Mouse (Mus musculus) CH12.LX (cell line): ENCODE data around the gene Rpp25l.
A peak's percentile ranks its signal among the peaks of the same experiment; 100 is the strongest.

Source experiments
- CTCF ChIP-seq, 2 experiments: IDR thresholded peaks in 1 of 2; conservative IDR thresholded peaks in 1 of 2; 2 replicates each; pipeline ENCODE4 v1.5.1; 2011 to 2012; ENCODE audit warnings: low read depth in 2 of 2, low read length in 2 of 2, improper control_type of control experiment in 1 of 2, inconsistent platforms in 1 of 2, mild to moderate bottlenecking in 1 of 2, moderate library complexity in 1 of 2
- E2F4 ChIP-seq: IDR thresholded peaks from 2 replicates; pipeline ENCODE4 v1.6.1; 2011; ENCODE audit warnings: low read depth, low read length, improper control_type of control experiment; ENCODE audit not compliant: insufficient replicate concordance
- EP300 ChIP-seq: IDR thresholded peaks from 2 replicates; pipeline ENCODE4 v1.6.1; 2011; ENCODE audit warnings: low read length, improper control_type of control experiment
- HCFC1 ChIP-seq: IDR thresholded peaks from 2 replicates; pipeline ENCODE4 v1.6.1; 2012; ENCODE audit warnings: low read depth, mild to moderate bottlenecking, inconsistent platforms, low read length, improper control_type of control experiment
- JUND ChIP-seq: conservative IDR thresholded peaks from 2 replicates; pipeline ENCODE4 v1.6.1; 2011; ENCODE audit warnings: low read depth, low read length, improper control_type of control experiment
- MAFK ChIP-seq: IDR thresholded peaks from 2 replicates; pipeline ENCODE4 v1.6.1; 2011; ENCODE audit warnings: low read length, improper control_type of control experiment; ENCODE audit not compliant: insufficient replicate concordance
- MAZ ChIP-seq: IDR thresholded peaks from 2 replicates; pipeline ENCODE4 v1.6.1; 2012; ENCODE audit warnings: low read depth, mild to moderate bottlenecking, inconsistent platforms, low read length, improper control_type of control experiment, moderate library complexity
- MXI1 ChIP-seq: IDR thresholded peaks from 2 replicates; pipeline ENCODE4 v1.6.1; 2011; ENCODE audit warnings: mild to moderate bottlenecking, low read depth, low read length, improper control_type of control experiment
- NRF1 ChIP-seq: IDR thresholded peaks from 2 replicates; pipeline ENCODE4 v1.6.1; 2014; ENCODE audit warnings: low read depth, mild to moderate bottlenecking, inconsistent platforms, low read length, improper control_type of control experiment, moderate library complexity
- SIN3A ChIP-seq: IDR thresholded peaks from 2 replicates; pipeline ENCODE4 v1.6.1; 2012; ENCODE audit warnings: low read length, improper control_type of control experiment, inconsistent platforms
- TBP ChIP-seq: conservative IDR thresholded peaks from 2 replicates; pipeline ENCODE4 v1.6.1; 2011; ENCODE audit warnings: low read depth, low read length, improper control_type of control experiment
- TCF12 ChIP-seq: IDR thresholded peaks from 2 replicates; pipeline ENCODE4 v1.6.1; 2014; ENCODE audit warnings: low read depth, mild to moderate bottlenecking, inconsistent platforms, low read length, improper control_type of control experiment
- UBTF ChIP-seq: IDR thresholded peaks from 2 replicates; pipeline ENCODE4 v1.6.1; 2012; ENCODE audit warnings: low read depth, mild to moderate bottlenecking, inconsistent platforms, low read length, improper control_type of control experiment, moderate library complexity

DNA sequence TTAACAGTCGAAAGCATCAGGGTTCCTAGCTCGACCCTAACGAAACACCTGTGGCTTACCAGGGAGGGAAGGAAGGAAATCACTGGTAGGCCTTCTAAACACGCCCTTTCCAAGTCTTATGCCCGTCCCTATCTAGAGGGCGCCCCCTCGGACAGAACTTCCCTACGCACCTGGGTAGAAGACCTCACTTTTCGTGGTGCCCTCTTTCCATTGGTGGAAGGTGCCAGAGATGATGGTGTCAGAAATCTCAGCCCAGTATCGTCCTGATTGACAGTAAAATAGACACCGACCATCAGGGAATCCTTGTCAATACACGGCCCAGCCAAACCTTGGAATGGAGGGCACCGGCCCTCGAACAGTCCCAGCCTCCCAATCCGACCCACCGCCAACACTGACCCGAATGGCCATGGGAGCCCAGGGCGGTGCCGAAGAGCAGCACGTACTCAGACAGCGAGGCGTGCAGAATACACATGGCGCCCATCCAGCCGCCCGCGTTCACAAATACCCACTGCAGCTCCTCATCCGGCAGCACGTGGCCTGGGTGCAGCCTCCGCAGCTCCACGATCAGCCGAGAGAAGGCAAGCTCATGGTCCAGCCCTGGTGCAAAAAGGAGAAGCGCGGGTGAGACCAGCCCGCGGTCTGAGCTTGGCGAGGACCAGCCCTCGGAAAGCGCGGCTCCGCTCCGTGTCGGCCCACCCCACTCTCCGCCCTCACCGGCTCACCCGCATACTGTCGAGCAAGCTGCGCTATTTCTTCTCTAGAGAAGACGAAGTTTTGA lies 27.2 kb upstream of the Rpp25l start:
- TF ChIP-seq MAZ = no peak
- TF ChIP-seq CTCF (conservative IDR thresholded peaks at IDR 0.05 in 1 of 2, IDR thresholded peaks at IDR 0.05 in 1 of 2; ENCODE audit: low read depth in 2 of 2, low read length in 2 of 2) = peak in 1 of 2 experiments; percentile 49; a peak in 2 of 4 replicates
- no peak for TF ChIP-seq TBP
- no peak for TF ChIP-seq MAFK
- TF ChIP-seq NRF1 = 0 out of 2 replicates have a peak, but pooled peaks have one; percentile 17
- TF ChIP-seq HCFC1 = no peak; the same call in 1 of the 2 replicates
- TF ChIP-seq E2F4 = no peak
- TF ChIP-seq TCF12 = peak; percentile 20; the same call in 1 of the 2 replicates
- no peak for TF ChIP-seq JUND
- TF ChIP-seq EP300 = peak; percentile 24
- TF ChIP-seq MXI1 = peak; percentile 93
- TF ChIP-seq SIN3A = peak; percentile 54; the same call in 1 of the 2 replicates
- TF ChIP-seq UBTF = no peak
